Mouse (Mus musculus): ENCODE measurements around the gene Trabd2b.

Trabd2b gene

GRCm38 (mm10) chr4:114397625-114398024 is 8.9 kb upstream of the Trabd2b start:
- DNase-seq (ENCODE audit: extremely low spot score, low read depth, low spot score): no peak

DNA sequence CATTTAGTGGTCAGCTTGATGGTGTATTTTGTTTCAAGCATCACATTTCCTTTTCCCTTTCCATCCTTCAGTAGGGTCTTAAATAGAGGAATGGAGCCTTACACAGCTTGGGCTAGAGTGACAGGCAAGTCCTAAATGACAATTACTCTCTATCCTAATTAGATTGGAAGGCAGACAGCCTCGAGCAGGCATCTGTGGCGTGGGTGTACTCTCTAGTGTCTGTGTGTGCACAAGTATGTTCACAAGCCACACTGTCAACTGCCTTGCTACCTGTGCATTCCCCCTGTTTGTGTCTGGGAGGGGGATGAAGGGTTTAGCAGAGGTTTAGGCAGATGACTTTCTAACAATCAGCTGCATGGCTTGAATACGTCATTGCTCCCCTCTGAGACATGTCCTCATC is 6.7 kb upstream of the Trabd2b start:
- no peak for DNase-seq (ENCODE audit: extremely low spot score, low read depth, low spot score)

DNA sequence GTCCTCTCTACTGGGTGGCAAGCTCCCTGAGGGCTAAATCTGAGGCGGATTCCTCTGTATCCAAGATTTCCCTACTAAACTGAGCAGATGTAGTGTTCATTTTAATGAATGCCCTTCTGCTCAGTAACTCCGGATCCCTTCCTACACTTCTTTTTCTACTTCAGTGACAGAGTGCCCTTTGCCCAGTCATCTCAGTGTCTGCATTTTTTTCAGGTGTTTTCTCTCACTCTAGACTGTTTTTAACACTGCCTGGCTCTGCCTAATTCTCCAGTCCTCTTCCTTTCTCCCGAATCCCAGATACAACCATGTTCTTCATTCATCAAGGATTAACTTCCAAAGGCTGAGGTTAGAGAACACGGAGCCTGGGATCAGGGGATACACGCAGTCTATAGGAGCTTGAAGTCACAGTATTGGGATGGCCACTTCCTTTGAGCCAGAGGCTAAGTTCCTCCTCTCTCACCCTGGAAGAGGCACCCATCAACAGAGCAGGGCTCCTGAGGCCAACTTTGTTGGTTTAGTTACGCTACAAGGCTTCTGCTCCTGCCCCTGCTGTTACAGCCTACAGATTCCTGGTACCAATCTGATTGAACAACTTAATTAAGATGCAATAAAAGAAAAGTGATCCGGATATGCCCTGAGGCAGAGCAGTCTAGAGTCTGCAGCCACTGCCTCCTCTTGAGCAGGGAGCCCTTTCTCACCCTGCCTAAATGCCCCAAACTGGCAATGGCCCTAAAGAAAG is 4.4 kb upstream of the Trabd2b start:
- DNase-seq (ENCODE audit: extremely low spot score, low read depth, low spot score): no peak

- peak; percentile 89 for DNase-seq (ENCODE audit: extremely low spot score, low read depth, low spot score)
Measured at GRCm38 (mm10) chr4:114405682-114406354, 706 bp upstream of the Trabd2b start.

DNA sequence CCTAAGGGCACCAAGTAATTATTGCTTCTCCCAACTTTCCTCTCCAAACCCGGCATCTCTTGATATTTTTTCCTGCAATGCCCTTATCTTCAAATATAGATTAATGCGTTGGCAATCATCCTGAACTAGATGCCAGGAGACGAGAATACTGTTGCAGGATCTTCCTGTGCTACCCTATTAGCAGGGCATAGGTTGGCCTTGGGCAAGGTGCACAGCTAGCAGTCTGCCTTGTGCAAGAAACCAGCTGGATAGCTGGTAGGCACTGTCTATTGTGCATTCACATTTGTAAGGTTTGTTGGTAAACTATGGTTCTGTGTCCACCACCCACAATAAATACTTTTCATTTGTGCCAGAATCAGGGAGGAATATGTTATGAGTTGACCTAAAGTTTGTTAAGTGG is 992 bp downstream of the Trabd2b start:
- DNase-seq (ENCODE audit: extremely low spot score, low read depth, low spot score): no peak

DNA sequence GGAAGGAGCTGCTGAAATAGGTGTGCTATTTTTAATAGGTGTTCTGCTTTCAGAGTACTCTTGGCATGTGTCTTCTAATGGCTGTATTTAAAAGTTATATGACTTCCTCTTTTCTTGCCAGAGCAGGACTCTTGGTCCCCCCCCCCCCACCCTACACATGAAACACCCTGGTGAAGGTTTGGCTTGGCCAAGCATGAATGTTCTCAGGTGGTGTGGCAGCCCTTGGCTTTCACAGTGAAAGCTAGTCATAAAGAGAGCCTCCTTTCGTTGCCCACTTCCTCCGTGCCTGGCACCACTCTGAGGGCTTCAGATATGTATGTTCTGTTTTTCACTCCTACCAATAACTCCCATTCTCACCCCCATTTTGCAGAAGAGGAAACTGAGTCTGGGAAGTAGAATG is 1.8 kb downstream of the Trabd2b start:
- DNase-seq (ENCODE audit: extremely low spot score, low read depth, low spot score): no peak

DNA sequence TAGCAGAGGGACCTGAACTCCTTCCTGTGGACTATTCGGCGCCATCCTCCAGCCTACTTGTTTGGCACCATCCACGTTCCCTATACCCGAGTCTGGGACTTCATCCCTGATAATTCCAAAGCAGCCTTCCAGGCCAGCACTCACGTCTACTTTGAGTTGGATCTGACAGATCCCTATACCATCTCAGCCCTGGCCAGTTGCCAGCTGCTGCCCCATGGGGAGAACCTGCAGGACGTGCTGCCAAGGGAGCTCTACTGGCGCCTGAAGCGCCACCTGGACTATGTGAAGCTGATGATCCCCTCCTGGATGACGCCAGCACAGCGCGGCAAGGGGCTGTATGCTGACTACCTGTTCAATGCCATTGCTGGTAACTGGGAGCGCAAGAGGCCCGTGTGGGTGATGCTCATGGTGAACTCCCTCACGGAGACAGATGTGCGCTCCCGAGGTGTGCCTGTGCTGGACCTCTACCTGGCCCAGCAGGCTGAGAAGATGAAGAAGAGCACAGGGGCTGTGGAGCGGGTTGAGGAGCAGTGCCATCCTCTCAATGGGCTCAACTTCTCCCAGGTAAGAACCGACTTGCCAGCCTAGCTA is 2.5 kb downstream of the Trabd2b start:
- DNase-seq (ENCODE audit: extremely low spot score, low read depth, low spot score): no peak

- no peak for DNase-seq (ENCODE audit: extremely low spot score, low read depth, low spot score)
Measured at GRCm38 (mm10) chr4:114409511-114409910, 3.0 kb downstream of the Trabd2b start.

GRCm38 (mm10) chr4:114410026-114410425 is 3.5 kb downstream of the Trabd2b start:
- DNase-seq (ENCODE audit: extremely low spot score, low read depth, low spot score): no peak

- DNase-seq (ENCODE audit: extremely low spot score, low read depth, low spot score): no peak
Measured at GRCm38 (mm10) chr4:114410443-114410842, 3.9 kb downstream of the Trabd2b start.

DNA sequence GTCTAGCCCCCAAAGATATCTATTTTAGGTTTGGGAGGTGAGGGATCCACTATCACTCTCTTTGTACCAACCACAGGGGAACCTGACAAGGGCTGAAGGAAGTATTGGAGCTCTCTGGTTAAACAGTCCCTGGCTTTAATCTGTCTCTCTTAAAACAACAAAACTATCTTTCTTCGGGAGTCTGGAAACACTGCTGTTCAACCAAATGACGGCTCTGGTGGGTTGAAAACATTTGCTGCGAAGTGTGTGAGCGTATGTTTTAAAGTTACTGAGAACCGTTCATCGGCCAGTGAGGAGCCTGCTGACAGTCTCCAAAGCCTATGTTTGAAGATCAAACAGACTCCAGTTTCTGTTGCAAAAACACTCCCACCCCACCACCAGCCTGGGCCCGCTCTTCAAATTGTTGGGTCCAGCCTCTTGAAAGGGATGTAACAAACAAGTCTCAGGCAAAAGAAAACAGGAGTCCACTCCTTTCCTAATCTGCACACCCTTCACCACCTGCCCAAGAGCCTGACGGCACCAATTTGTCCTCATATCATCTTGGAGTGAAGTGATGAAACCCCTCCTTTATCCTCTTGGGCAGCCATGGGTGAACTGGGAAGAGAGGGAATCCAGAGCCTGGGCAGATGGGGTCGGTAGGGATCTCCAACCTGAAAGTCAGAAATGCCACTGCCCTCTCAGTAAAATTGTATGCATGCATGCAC is 4.6 kb downstream of the Trabd2b start:
- DNase-seq (ENCODE audit: extremely low spot score, low read depth, low spot score): no peak

DNA sequence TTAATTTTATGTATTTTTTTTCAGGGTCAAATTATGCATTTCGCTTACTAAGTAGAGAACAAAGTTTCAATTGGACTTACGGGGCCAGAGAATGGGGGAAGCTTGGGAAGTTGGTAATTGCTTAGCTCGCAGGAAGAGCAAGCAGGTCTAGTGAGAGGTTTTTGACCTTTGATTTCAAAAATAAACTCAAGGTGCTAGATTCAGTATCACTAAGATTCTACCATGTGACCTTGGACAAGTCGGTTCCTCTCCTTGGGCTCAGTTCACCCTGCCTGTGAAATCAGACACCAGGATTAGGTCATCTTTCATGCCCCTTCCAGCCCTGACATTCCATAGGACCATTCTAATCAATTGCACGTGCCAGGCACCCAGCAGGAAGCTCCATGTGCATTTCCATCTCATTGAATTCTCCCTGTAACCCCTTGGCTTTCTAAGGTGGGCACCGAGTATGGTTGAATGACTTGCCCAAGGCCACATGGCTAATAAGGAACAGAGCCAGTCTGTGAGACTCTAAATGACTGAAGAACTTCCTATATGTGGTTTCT is 5.4 kb downstream of the Trabd2b start:
- no peak for DNase-seq (ENCODE audit: extremely low spot score, low read depth, low spot score)

GRCm38 (mm10) chr4:114415925-114416645 is 9.6 kb downstream of the Trabd2b start:
- no peak for DNase-seq (ENCODE audit: extremely low spot score, low read depth, low spot score)

DNA sequence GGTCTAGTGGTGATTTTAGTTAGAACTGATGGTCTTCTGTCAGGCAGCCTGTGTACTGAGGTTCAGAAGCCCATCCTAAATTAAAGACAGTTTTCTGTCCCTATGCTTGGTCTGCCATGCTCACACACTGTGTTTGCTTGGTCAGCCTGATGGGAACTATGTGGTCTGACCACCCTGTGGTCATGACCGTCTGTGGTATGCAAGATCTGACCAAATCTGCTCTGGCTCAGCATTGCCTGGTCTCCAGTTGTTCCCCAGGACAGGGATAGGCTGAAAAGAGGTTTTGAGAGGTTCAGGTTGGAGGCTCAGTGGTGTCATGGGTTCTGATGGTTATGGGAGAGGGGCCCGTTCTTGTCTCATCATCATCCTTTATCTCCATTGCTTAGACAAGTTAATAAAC is 13.6 kb downstream of the Trabd2b start:
- no peak for DNase-seq (ENCODE audit: extremely low spot score, low read depth, low spot score)

DNA sequence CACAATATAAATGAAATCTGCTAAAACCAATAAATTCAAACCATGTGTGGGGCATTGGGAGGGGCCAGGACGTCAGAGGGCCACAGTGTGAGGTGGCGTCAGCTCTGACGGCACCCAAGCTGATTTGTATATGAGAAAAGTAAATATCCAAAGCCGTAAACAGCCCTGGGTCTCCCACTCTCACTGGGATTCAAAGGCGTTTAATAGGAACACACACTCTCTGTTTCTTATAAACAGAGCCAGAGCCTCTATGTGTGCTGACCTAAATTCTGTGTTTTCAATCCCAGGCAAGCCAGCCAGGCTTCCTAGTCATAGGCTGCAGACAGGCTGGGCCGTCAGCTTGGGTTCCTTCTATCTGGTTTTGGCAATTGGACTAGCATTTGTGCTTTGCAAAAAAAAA is 16.6 kb downstream of the Trabd2b start:
- DNase-seq (ENCODE audit: extremely low spot score, low read depth, low spot score): no peak

- DNase-seq (ENCODE audit: extremely low spot score, low read depth, low spot score): no peak
Measured at GRCm38 (mm10) chr4:114425808-114426207, 19.3 kb downstream of the Trabd2b start.

DNA sequence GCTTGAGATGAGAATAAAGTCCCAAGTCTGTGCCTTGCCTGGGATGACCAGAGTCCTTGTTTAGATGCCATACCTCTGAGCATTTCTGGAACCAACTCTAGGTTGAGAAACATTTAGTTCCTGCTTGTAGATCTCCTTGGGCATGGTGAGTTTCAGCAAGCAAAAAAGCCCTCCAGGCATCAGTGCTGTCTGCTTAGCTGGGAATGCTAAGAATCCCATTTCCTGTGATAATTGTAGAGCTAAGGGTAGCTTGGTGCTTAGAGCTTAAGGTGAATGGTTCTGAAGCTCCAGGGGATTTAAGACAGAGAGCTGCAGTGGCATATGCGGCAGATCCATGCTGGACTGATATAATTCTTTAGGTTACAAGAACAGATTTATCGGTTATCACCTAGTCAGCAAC is 26.2 kb downstream of the Trabd2b start:
- DNase-seq (ENCODE audit: extremely low spot score, low read depth, low spot score): no peak

- DNase-seq (ENCODE audit: extremely low spot score, low read depth, low spot score): no peak
Measured at GRCm38 (mm10) chr4:114433440-114433839, 26.9 kb downstream of the Trabd2b start.

GRCm38 (mm10) chr4:114434766-114435165 is 28.2 kb downstream of the Trabd2b start:
- no peak for DNase-seq (ENCODE audit: extremely low spot score, low read depth, low spot score)

DNA sequence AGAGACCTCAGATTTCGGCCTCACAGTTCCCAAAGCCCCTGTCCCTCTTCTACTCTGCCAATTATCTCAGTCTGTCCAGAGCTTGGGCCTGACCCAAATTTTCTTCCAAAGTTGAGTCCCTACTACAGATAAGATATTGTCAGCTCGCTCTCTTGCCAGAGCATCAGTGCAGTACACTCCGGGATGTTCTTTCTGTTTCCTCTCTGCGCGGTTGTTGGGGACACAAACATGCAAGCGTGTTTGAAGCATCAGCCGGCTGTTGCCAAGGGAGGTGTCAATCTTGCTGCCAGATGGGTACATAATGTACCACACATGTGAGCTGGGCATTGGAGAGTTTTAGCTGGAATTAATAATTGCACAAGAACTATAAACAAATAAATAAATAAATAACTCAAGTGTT is 28.9 kb downstream of the Trabd2b start:
- DNase-seq (ENCODE audit: extremely low spot score, low read depth, low spot score): no peak

DNA sequence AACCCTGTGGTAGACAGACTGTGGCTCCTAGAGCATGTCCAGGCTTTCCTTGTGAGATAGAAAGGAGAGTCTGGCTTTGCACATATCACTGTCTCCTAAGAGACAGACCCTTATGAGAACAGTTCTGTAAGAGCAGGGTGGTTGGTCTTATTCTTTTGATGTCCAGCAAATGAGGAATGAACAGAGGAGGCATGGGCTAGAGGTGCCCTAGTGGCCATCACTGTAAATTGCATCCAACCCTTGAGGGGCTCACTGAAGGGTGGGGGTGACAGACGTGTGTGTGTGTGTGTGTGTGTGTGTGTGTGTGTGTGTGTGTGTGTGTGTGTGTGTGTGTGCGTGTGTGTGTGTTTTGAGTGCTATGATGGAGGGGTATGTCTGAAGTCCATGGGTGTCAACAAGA is 32.2 kb downstream of the Trabd2b start:
- DNase-seq (ENCODE audit: extremely low spot score, low read depth, low spot score): no peak
